Mouse (Mus musculus) heart, postnatal 14 days (tissue): ENCODE measurements around the gene Cacnb1. TPM values are rescaled to one million over a fixed set of nuclear protein-coding genes. Genes with fewer than 3 reads are reported as not detected.

Source experiments
- DNase-seq, 2 experiments: peaks; one replicate each; pipeline ENCODE4 v3.0.0; 2021 to 2022
- intact Hi-C: fragments of 180-260 bp; cut with DNase I; formaldehyde crosslinking; loops from one replicate; pipeline ENCODE4 v1.15.1; 2025
- total RNA-seq, 2 experiments: library from RNA; stranded (reverse); gene quantifications; 2 replicates each; pipeline ENCODE4 v1.2.3; 2021

Gene Cacnb1
- total RNA-seq, 2 experiments from 2014 or later = 5.5 to 6.9 TPM

- DNase-seq = no peak
- intact Hi-C loops = no loop called here
These were observed 4.6 kb downstream of the Cacnb1 start for GRCm38 (mm10) chr11:98018222-98018621.

- no peak for DNase-seq
These were observed 6.0 kb downstream of the Cacnb1 start for GRCm38 (mm10) chr11:98016824-98017223.

GRCm38 (mm10) chr11:98016177-98016576, 6.7 kb downstream of the Cacnb1 start:
- no peak for DNase-seq
- intact Hi-C loops = no loop called here

More at GRCm38 (mm10) chr11:98016824-98017223, 6.0 kb downstream of the Cacnb1 start:
- intact Hi-C loops = no loop called here

- intact Hi-C loops = no loop called here
- no peak for DNase-seq
These were observed 10.0 kb downstream of the Cacnb1 start for GRCm38 (mm10) chr11:98012831-98013230.

- no peak for DNase-seq
- intact Hi-C loops = no loop called here
These were observed 11.1 kb downstream of the Cacnb1 start for GRCm38 (mm10) chr11:98011716-98012115.

- intact Hi-C loops = no loop called here
- DNase-seq = no peak
These were observed 14.7 kb downstream of the Cacnb1 start for GRCm38 (mm10) chr11:98008087-98008486.

GRCm38 (mm10) chr11:98005686-98006085, 17.1 kb downstream of the Cacnb1 start:
- intact Hi-C loops = no loop called here
- peak; percentile 57 to 76 for DNase-seq

GRCm38 (mm10) chr11:98005076-98005475, 17.8 kb downstream of the Cacnb1 start:
- intact Hi-C loops = no loop called here
- no peak for DNase-seq

- no peak for DNase-seq
- intact Hi-C loops = no loop called here
These were observed 18.7 kb downstream of the Cacnb1 start for GRCm38 (mm10) chr11:98004161-98004560.

GRCm38 (mm10) chr11:98003171-98003671, 19.6 kb downstream of the Cacnb1 start:
- intact Hi-C loops = no loop called here
- no peak for DNase-seq

GRCm38 (mm10) chr11:98002627-98003026, 20.2 kb downstream of the Cacnb1 start:
- intact Hi-C loops = no loop called here
- DNase-seq = peak; percentile 80 to 87

GRCm38 (mm10) chr11:98001986-98002385, 20.8 kb downstream of the Cacnb1 start:
- DNase-seq = no peak
- intact Hi-C loops = no loop called here

- intact Hi-C loops = no loop called here
- DNase-seq = no peak
These were observed 21.4 kb downstream of the Cacnb1 start for GRCm38 (mm10) chr11:98001351-98001824.

- intact Hi-C loops = no loop called here
These were observed 22.3 kb downstream of the Cacnb1 start for GRCm38 (mm10) chr11:98000378-98001140.

GRCm38 (mm10) chr11:97999748-98000147, 23.1 kb downstream of the Cacnb1 start:
- intact Hi-C loops = no loop called here
- no peak for DNase-seq

More at GRCm38 (mm10) chr11:98000378-98001140, 22.3 kb downstream of the Cacnb1 start:
- DNase-seq = no peak

GRCm38 (mm10) chr11:97998898-97999608, 23.8 kb downstream of the Cacnb1 start:
- intact Hi-C loops = no loop called here
- DNase-seq = no peak

GRCm38 (mm10) chr11:97998074-97998793, 24.6 kb downstream of the Cacnb1 start:
- intact Hi-C loops = no loop called here
- DNase-seq = no peak

GRCm38 (mm10) chr11:97997387-97997960, 25.4 kb downstream of the Cacnb1 start:
- intact Hi-C loops = no loop called here
- DNase-seq = no peak

- intact Hi-C loops = no loop called here
- no peak for DNase-seq
These were observed 26.1 kb downstream of the Cacnb1 start for GRCm38 (mm10) chr11:97996691-97997090.

- DNase-seq = peak; percentile 51 to 66
- intact Hi-C loops = no loop called here
These were observed 27.1 kb downstream of the Cacnb1 start, which contains the start of gene Arl5c for GRCm38 (mm10) chr11:97995564-97996288. Gene Arl5c, minus strand, starts transcription at chr11:97996181.
